Mouse (Mus musculus) large intestine, adult 2 months (tissue): ENCODE results near the gene Josd1. TPM values are rescaled to one million over a fixed set of nuclear protein-coding genes. Genes with fewer than 3 reads are reported as not detected.
A peak's percentile ranks its signal among the peaks of the same experiment; 100 is the strongest.

ENCODE experiments used
- DNase-seq: peaks from one replicate; pipeline ENCODE4 v3.0.0-alpha.2; 2012; ENCODE audit warnings: low read depth, low spot score
- WGBS: fragments of 180-500 bp; shearing (Covaris S2); methylation state at CpG from one replicate; pipeline ENCODE4 v1.1.7; 2018; 5-methylcytosine and 5-hydroxymethylcytosine counted together
- polyA plus RNA-seq: library from polyadenylated mRNA; depleted of rRNA; stranded (reverse); fragments of >200 nt; gene quantifications from 2 replicates; pipeline ENCODE4 v1.2.3, GENCODE M21; 2012; rRNA removed

Gene Josd1
- polyA plus RNA-seq, 1 experiment: 14.9 TPM

- WGBS: 55% methylated on average over 10 of the region's 10 CpGs
- DNase-seq: no peak
Observed at GRCm38 (mm10) chr15:79669195-79669594, 18.5 kb downstream of the Josd1 start.

GRCm38 (mm10) chr15:79664666-79665065 is 23.1 kb downstream of the Josd1 start:
- DNase-seq: no peak
- WGBS: 92% methylated on average over 8 of the region's 8 CpGs

- WGBS: 75% methylated on average over 4 of the region's 4 CpGs
- DNase-seq: no peak
Observed at GRCm38 (mm10) chr15:79661852-79662251, 25.9 kb downstream of the Josd1 start.

- DNase-seq: peak; percentile 66
- WGBS: under 1% methylated on average over 55 of the region's 55 CpGs
Observed at GRCm38 (mm10) chr15:79658531-79659375, 29.0 kb downstream of the Josd1 start, which contains the start of the genes Fam227a and Cby1. Gene Fam227a, minus strand, starts transcription at chr15:79658956. Gene Cby1, plus strand, starts transcription at chr15:79659199.

- WGBS: 2% methylated on average over 16 of the region's 16 CpGs
- DNase-seq: peak; percentile 73
Observed at GRCm38 (mm10) chr15:79657837-79658530, 29.7 kb downstream of the Josd1 start.

GRCm38 (mm10) chr15:79656451-79656850 is 31.3 kb downstream of the Josd1 start:
- 86% methylated on average over 14 of the region's 14 CpGs for WGBS
- DNase-seq: no peak

GRCm38 (mm10) chr15:79651481-79651880 is 36.2 kb downstream of the Josd1 start:
- WGBS: 81% methylated on average over 4 of the region's 4 CpGs
- DNase-seq: no peak

GRCm38 (mm10) chr15:79650569-79650968 is 37.1 kb downstream of the Josd1 start:
- no peak for DNase-seq

- 87% methylated on average over 12 of the region's 12 CpGs for WGBS
- DNase-seq: no peak
Observed at GRCm38 (mm10) chr15:79648130-79648529, 39.6 kb downstream of the Josd1 start.

GRCm38 (mm10) chr15:79645483-79645882 is 42.2 kb downstream of the Josd1 start:
- no peak for DNase-seq
- 70% methylated on average over 2 of the region's 2 CpGs for WGBS

- WGBS: 55% methylated on average over 12 of the region's 12 CpGs
Observed at GRCm38 (mm10) chr15:79641135-79641817, 46.4 kb downstream of the Josd1 start.

GRCm38 (mm10) chr15:79630471-79630870 is 57.2 kb downstream of the Josd1 start:
- 56% methylated on average over 2 of the region's 2 CpGs for WGBS

More at GRCm38 (mm10) chr15:79641135-79641817, 46.4 kb downstream of the Josd1 start:
- DNase-seq: no peak

More at GRCm38 (mm10) chr15:79630471-79630870, 57.2 kb downstream of the Josd1 start:
- DNase-seq: no peak

Other genes with a start within 250 kb of the Josd1 start
- 25.8 and 36.0 TPM in 2 replicates for gene Csnk1e, start 232.4 kb downstream of the Josd1 start, polyA plus RNA-seq
- 0.05 TPM in 1 of 2 replicates, not detected in the other for gene Kcnj4, start 182.7 kb downstream of the Josd1 start, polyA plus RNA-seq
- 22.6 and 31.1 TPM in 2 replicates for gene Kdelr3, start 171.5 kb downstream of the Josd1 start, polyA plus RNA-seq
- gene Ddx17, start 141.2 kb downstream of the Josd1 start, polyA plus RNA-seq: 91.2 and 159 TPM in 2 replicates
- gene Dmc1, start 82.8 kb downstream of the Josd1 start, polyA plus RNA-seq: 0.05 and 0.10 TPM in 2 replicates
- 0.16 and 0.78 TPM in 2 replicates for gene Fam227a, start 29.0 kb downstream of the Josd1 start, polyA plus RNA-seq
- 8.0 and 12.5 TPM in 2 replicates for gene Cby1, start 28.7 kb downstream of the Josd1 start, polyA plus RNA-seq
- 59.2 and 73.0 TPM in 2 replicates for gene Tomm22, start 17.1 kb downstream of the Josd1 start, polyA plus RNA-seq
- gene Gtpbp1, start 2.9 kb upstream of the Josd1 start, polyA plus RNA-seq: 28.8 and 29.1 TPM in 2 replicates
- gene Sun2, start 54.6 kb upstream of the Josd1 start, polyA plus RNA-seq: 18.9 and 19.0 TPM in 2 replicates
- gene Dnal4, start 89.9 kb upstream of the Josd1 start, polyA plus RNA-seq: 21.3 and 22.5 TPM in 2 replicates
- gene Nptxr, start 116.8 kb upstream of the Josd1 start, polyA plus RNA-seq: 0.71 and 1.0 TPM in 2 replicates
- gene Npcd, start 146.3 kb upstream of the Josd1 start, polyA plus RNA-seq: not detected in 2 replicates
- gene Cbx6, start 146.8 kb upstream of the Josd1 start, polyA plus RNA-seq: 15.5 and 17.5 TPM in 2 replicates
- gene Apobec3, start 203.7 kb upstream of the Josd1 start, polyA plus RNA-seq: 28.3 and 34.3 TPM in 2 replicates